9 mouse cellular contexts compared by ENCODE assay signal in genomic region chr8:25353405-25353804, GRCm38 (mm10).
DNase-seq lines count a peak whose midpoint lies in the region; ATAC-seq lines count a peak whose summit lies in the region.
"Had no signal": no experiment of that assay in that cellular context is flagged by ENCODE, and none has a peak within 500 bp of the region (broad histone marks: within the 10 kb centered on the region; RNA-seq: fewer than 3 reads in every experiment).

No protein-coding gene starts in this region.

- peaks cover 16% of the 10 kb centered on the region for H3K27me3 ChIP-seq in heart, embryonic 16.5 days (ENCODE audit: control insufficient read depth, insufficient read depth, low read length)
- peaks cover 29% of the 10 kb centered on the region for H3K27me3 ChIP-seq in forebrain, embryonic 12.5 days
- H3K27me3 ChIP-seq in midbrain, embryonic 11.5 days (ENCODE audit: control insufficient read depth, insufficient read depth, low read length), result peaks cover 6% of the 10 kb centered on the region; the same call in 1 of the 2 replicates

- peak overlapping the region; percentile 38; the same call in 1 of the 2 replicates for H3K4me3 ChIP-seq in heart, embryonic 16.5 days (ENCODE audit: low read length)
- peak overlapping the region; percentile 17 for H3K4me3 ChIP-seq in forebrain, embryonic 12.5 days (replicated peaks)
- H3K4me3 ChIP-seq in midbrain, embryonic 11.5 days (ENCODE audit: low read depth, low read length), result no peak overlapping the region; the same call in 1 of the 2 replicates

- no peaks in the 10 kb centered on the region for H3K36me3 ChIP-seq in heart, embryonic 16.5 days (ENCODE audit: control insufficient read depth, insufficient read depth)
- H3K36me3 ChIP-seq in forebrain, embryonic 12.5 days (replicated peaks), result no peaks in the 10 kb centered on the region
- no peaks in the 10 kb centered on the region for H3K36me3 ChIP-seq in midbrain, embryonic 11.5 days (ENCODE audit: control insufficient read depth, insufficient read depth, low read length)
- H3K36me3 ChIP-seq: G1E had no signal

- H3K27ac ChIP-seq in heart, embryonic 16.5 days (ENCODE audit: low read length), result no peak overlapping the region
- no peak overlapping the region for H3K27ac ChIP-seq in forebrain, embryonic 12.5 days
- no peak overlapping the region for H3K27ac ChIP-seq in midbrain, embryonic 11.5 days (ENCODE audit: low read depth, low read length)

- no peak for DNase-seq in heart, postnatal 36 days
- peak; percentile 43 for DNase-seq in cerebellum, adult 9-11 months
- DNase-seq in midbrain, embryonic 11.5 days (ENCODE audit: low spot score, missing footprints), result peak; percentile 83
- DNase-seq in left cerebral cortex, adult 9 months (ENCODE audit: low spot score in 2 of 2), result no peak
- DNase-seq in gastrocnemius, adult 18-20 months (ENCODE audit: low spot score), result no peak

- WGBS in heart, embryonic 16.5 days, result 51% methylated on average over 7 of the region's 7 CpGs
- WGBS in forebrain, embryonic 12.5 days, result 47% methylated on average over 7 of the region's 7 CpGs
- 40% methylated on average over 7 of the region's 7 CpGs for WGBS in midbrain, embryonic 11.5 days

- H3K4me1 ChIP-seq in heart, embryonic 16.5 days (ENCODE audit: control insufficient read depth, insufficient read depth, low read length), result 0 out of 2 replicates have a peak, but pooled peaks cover 3% of the 10 kb centered on the region
- H3K4me1 ChIP-seq in forebrain, embryonic 12.5 days, result peaks cover 11% of the 10 kb centered on the region; the same call in 1 of the 2 replicates
- no peaks in the 10 kb centered on the region; the same call in 1 of the 2 replicates for H3K4me1 ChIP-seq in midbrain, embryonic 11.5 days (ENCODE audit: control insufficient read depth, insufficient read depth, low read length)

- no peak overlapping the region for H3K9ac ChIP-seq in heart, embryonic 16.5 days (ENCODE audit: low read length)
- peak overlapping the region; percentile 29; the same call in 1 of the 2 replicates for H3K9ac ChIP-seq in forebrain, embryonic 12.5 days
- no peak overlapping the region for H3K9ac ChIP-seq in midbrain, embryonic 11.5 days (ENCODE audit: low read length)

- 0 out of 2 replicates have a peak, but pooled peaks cover 2% of the 10 kb centered on the region for H3K9me3 ChIP-seq in heart, embryonic 16.5 days (replicated peaks; ENCODE audit: control insufficient read depth, low read length)
- H3K9me3 ChIP-seq in forebrain, embryonic 12.5 days, result no peaks in the 10 kb centered on the region
- H3K9me3 ChIP-seq in midbrain, embryonic 11.5 days (ENCODE audit: control insufficient read depth, low read length), result no peaks in the 10 kb centered on the region
- H3K9me3 ChIP-seq: G1E had no signal

- no peak for ATAC-seq in heart, embryonic 16.5 days (replicated peaks; ENCODE audit: extremely low read depth, insufficient read depth, low FRiP score)
- no peak for ATAC-seq in forebrain, embryonic 12.5 days (ENCODE audit: low FRiP score)
- ATAC-seq in midbrain, embryonic 11.5 days (ENCODE audit: low FRiP score), result no peak
- ATAC-seq in activated CD4-positive, CD25-positive, alpha-beta regulatory T cell, adult 4 months, result no peak

- H3K4me2 ChIP-seq in heart, embryonic 16.5 days (ENCODE audit: low read depth, low read length), result peak overlapping the region; percentile 59
- H3K4me2 ChIP-seq in forebrain, embryonic 12.5 days, result peak overlapping the region; percentile 47; the same call in 1 of the 2 replicates
- peak overlapping the region; percentile 32; the same call in 1 of the 2 replicates for H3K4me2 ChIP-seq in midbrain, embryonic 11.5 days

- intact Hi-C loops in heart, postnatal 36 days (cut with DNase I), result loop anchor here (5.0 kb wide), 1 partner anchor 219 kb away; no protein-coding TSS in a partner anchor

Comparison
In these comparisons a context has a peak if more than half of its experiments do, and no peak if none do; other contexts are left out.
1. DNase-seq: peak in cerebellum, adult 9-11 months (single experiment) and midbrain, embryonic 11.5 days (single experiment); none in heart, postnatal 36 days (0 of 2), left cerebral cortex, adult 9 months (0 of 2) and gastrocnemius, adult 18-20 months (single experiment).
2. Peak in every context shown above with its lines, with median percentiles within 50 percentile points of each other: H3K4me2 ChIP-seq.